Mouse (Mus musculus) embryonic facial prominence, embryonic 14.5 days (tissue): ENCODE measurements around the gene Cplx2. TPM values are rescaled to one million over a fixed set of nuclear protein-coding genes. Genes with fewer than 3 reads are reported as not detected.
A peak's percentile ranks its signal among the peaks of the same experiment; 100 is the strongest.

ENCODE experiments used
- ATAC-seq: fragments of 200-750 bp; cut with Nextera tagmentation; 2 replicates; pipeline ENCODE4 v1.8.0; 2017; ENCODE audit warnings: low read depth, moderate number of reproducible peaks, moderate TSS enrichment
- DNase-seq: peaks from one replicate; pipeline ENCODE4 v3.0.0-alpha.2; 2015; ENCODE audit warnings: low spot score
- H3K27ac ChIP-seq: fragments of 300-500 bp; sonication (generic); replicated peaks from 2 replicates; pipeline ENCODE4 v1.5.1; 2014; ENCODE audit warnings: low read depth, mild to moderate bottlenecking, low read length, moderate library complexity
- H3K27me3 ChIP-seq: fragments of 300-500 bp; sonication (generic); replicated peaks from 2 replicates; pipeline ENCODE4 v1.6.1; 2014; ENCODE audit warnings: low read length; ENCODE audit not compliant: control insufficient read depth, insufficient read depth
- H3K36me3 ChIP-seq: fragments of 300-500 bp; sonication (generic); 2 replicates; pipeline ENCODE4 v1.6.1; 2014; ENCODE audit warnings: low read length, mixed read lengths; ENCODE audit not compliant: control insufficient read depth, insufficient read depth
- H3K4me1 ChIP-seq: fragments of 300-500 bp; sonication (generic); 2 replicates; pipeline ENCODE4 v1.6.1; 2014; ENCODE audit warnings: antibody characterized with exemption, low read length; ENCODE audit not compliant: control insufficient read depth, insufficient read depth
- H3K4me2 ChIP-seq: fragments of 300-500 bp; sonication (generic); 2 replicates; pipeline ENCODE4 v1.6.1; 2014; ENCODE audit warnings: low read depth, mild to moderate bottlenecking, low read length, moderate library complexity, mixed read lengths
- H3K4me3 ChIP-seq: fragments of 300-500 bp; sonication (generic); 2 replicates; pipeline ENCODE4 v1.5.1; 2014; ENCODE audit warnings: low read depth, mild to moderate bottlenecking, low read length
- H3K9ac ChIP-seq: fragments of 300-500 bp; sonication (generic); 2 replicates; pipeline ENCODE4 v1.6.1; 2014; ENCODE audit warnings: low read depth, mild to moderate bottlenecking, low read length, moderate library complexity, mixed read lengths
- H3K9me3 ChIP-seq: fragments of 300-500 bp; sonication (generic); 2 replicates; pipeline ENCODE4 v1.6.1; 2016; ENCODE audit warnings: low read length; ENCODE audit not compliant: control insufficient read depth
- WGBS: fragments of 180-500 bp; shearing (Covaris S2); extraction: QIAGEN DNeasy Blood & Tissue Kit; methylation state at CpG from one replicate; pipeline ENCODE4 v1.1.7; 2014; 5-methylcytosine and 5-hydroxymethylcytosine counted together
- polyA plus RNA-seq: library from polyadenylated mRNA; unstranded; fragments of >200 nt; fragmentation: Nextera tagmentation; extraction: Ambion mirVana; gene quantifications from 2 replicates; pipeline ENCODE4 v1.2.1, GENCODE M21; 2014

Cplx2 gene
- polyA plus RNA-seq, 1 experiment from 2014 or later, result 7.0 TPM

DNA sequence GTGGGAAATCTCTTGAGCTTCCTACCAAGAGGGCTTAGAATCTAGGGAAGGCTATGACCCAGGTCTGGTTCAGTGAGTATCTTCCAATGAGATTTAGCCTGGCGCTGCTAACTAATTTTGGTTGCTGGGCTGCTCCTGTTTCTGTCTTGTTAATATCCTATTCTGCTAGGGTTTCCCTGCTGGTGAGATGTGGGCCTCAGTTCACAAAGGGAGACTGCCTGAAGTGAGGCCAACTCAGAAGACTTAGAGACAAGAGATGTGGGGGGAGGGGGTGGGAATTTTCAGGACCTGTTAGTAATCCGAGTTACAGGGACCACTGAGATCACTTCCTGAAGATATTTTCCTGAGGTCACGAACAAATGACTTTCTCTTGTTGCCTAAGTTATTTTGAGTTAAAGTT lies 33.1 kb downstream of the Cplx2 start:
- Histone ChIP-seq H3K27ac (0 out of 2 replicates have a peak overlapping the region, but pooled peaks have one; percentile 44), H3K36me3 (no peaks in the 10 kb centered on the region)

DNA sequence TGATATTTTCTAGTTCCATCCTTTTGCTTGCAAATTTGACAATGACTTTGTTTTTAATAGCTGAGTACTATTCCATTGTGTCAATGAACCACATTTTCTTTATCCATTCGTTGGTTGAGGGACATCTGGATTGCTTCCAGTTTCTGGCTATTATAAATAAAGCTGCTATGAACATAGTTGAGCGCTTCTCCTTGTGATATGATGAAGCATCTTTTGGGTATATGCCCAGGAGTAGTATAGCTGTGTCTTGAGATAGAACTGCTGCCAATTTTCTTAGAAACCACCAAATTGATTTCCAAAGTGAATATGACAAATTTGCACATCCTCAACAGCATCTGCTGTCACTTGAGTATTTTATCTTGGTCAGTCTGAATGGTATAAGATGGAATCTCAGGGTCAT lies 34.7 kb downstream of the Cplx2 start:
- no peak for ATAC-seq

More for the DNA sequence above, 33.1 kb downstream of the Cplx2 start:
- Histone ChIP-seq H3K27me3 (no peaks in the 10 kb centered on the region), H3K4me3 (no peak overlapping the region), H3K9me3 (peaks cover 6% of the 10 kb centered on the region; the same call in 1 of the 2 replicates), H3K9ac (no peak overlapping the region), H3K4me1 (peaks cover 3% of the 10 kb centered on the region; the same call in 1 of the 2 replicates), H3K4me2 (no peak overlapping the region)
- ATAC-seq (no peak), DNase-seq (peak; percentile 32)
- WGBS, result 51% methylated on average over 3 of the region's 3 CpGs

DNA sequence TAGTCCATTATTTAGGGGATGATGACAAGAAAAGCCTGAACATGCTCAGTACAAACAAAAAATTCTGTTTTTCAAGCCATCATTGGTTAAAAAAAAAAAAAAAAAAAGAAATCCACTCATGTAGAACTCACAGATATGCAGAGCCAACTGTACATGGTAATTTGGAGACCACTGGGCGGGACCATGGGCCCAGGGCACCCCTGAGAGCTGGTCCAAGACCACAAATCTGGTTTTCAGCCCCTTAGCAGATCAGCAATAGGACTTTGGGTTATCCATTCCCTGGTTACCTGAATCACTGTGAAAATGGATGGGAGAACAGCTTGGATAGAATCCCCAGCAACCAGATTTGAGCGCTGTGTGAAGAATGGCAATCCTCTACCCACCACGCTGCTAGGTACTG lies 40.5 kb downstream of the Cplx2 start:
- Histone ChIP-seq H3K4me2 (no peak overlapping the region), H3K9ac (no peak overlapping the region), H3K4me3 (no peak overlapping the region), H3K27me3 (no peaks in the 10 kb centered on the region), H3K4me1 (peaks cover 13% of the 10 kb centered on the region), H3K9me3 (peaks cover 3% of the 10 kb centered on the region; the same call in 1 of the 2 replicates), H3K36me3 (no peaks in the 10 kb centered on the region), H3K27ac (no peak overlapping the region)
- no peak for ATAC-seq
- no peak for DNase-seq
- WGBS, result 87% methylated on average over 3 of the region's 3 CpGs

More for the DNA sequence above, 34.7 kb downstream of the Cplx2 start:
- Histone ChIP-seq H3K27me3 (no peaks in the 10 kb centered on the region), H3K4me1 (peaks cover 3% of the 10 kb centered on the region; the same call in 1 of the 2 replicates), H3K36me3 (no peaks in the 10 kb centered on the region), H3K4me2 (no peak overlapping the region), H3K9me3 (peaks cover 6% of the 10 kb centered on the region; the same call in 1 of the 2 replicates), H3K9ac (no peak overlapping the region), H3K27ac (no peak overlapping the region), H3K4me3 (no peak overlapping the region)
- WGBS, result 76% methylated on average over 2 of the region's 2 CpGs
- no peak for DNase-seq

DNA sequence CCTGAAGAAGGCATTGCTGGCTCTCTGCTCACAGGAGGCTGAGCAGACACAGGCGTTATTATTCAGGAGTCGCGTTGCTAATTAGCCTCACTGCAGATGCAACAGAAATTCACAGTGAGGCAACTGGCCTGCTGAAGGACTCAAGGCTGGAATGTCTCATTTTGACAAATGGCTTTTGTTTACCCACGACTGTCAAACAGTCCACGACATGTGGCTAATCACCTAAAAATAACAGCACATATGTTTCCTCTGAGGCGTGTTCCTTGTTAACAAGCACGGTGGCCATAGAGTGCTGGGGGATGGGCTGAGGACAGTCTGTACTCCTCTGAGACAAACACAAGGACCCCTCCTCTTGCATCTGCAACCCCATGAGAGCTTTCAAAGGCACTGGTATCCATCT lies 41.1 kb downstream of the Cplx2 start:
- Histone ChIP-seq H3K27ac (no peak overlapping the region), H3K4me2 (no peak overlapping the region), H3K27me3 (no peaks in the 10 kb centered on the region), H3K4me3 (no peak overlapping the region), H3K9me3 (peaks cover 3% of the 10 kb centered on the region; the same call in 1 of the 2 replicates), H3K4me1 (peaks cover 13% of the 10 kb centered on the region), H3K36me3 (no peaks in the 10 kb centered on the region), H3K9ac (no peak overlapping the region)
- DNase-seq, result peak; percentile 70
- WGBS, result 9% methylated on average over 7 of the region's 7 CpGs
- ATAC-seq, result peak; percentile 57; the same call in 1 of the 2 replicates

DNA sequence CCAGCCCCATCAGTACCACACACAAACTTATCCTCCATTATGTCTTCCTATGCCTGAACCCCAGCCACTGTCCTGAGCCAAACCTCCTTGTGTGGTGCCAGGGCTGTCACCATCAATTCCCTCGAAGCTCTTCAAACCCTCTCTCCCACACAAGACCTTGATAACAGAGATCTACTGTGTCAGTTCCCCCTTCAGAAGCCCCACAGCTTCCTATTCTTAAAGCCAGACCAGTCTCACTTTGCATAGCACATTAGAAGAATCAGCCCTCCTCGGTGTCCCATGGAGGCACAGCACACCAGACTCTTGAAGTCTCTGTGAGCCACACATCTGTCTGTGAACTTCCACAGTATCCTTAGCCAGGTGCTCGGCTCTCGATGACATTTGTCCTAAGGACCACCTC lies 41.6 kb downstream of the Cplx2 start:
- Histone ChIP-seq H3K9me3 (peaks cover 3% of the 10 kb centered on the region; the same call in 1 of the 2 replicates), H3K4me2 (no peak overlapping the region), H3K27me3 (no peaks in the 10 kb centered on the region), H3K4me3 (no peak overlapping the region), H3K27ac (no peak overlapping the region), H3K36me3 (no peaks in the 10 kb centered on the region), H3K4me1 (peaks cover 13% of the 10 kb centered on the region), H3K9ac (no peak overlapping the region)
- 65% methylated on average over 4 of the region's 4 CpGs for WGBS
- ATAC-seq (no peak), DNase-seq (no peak)

DNA sequence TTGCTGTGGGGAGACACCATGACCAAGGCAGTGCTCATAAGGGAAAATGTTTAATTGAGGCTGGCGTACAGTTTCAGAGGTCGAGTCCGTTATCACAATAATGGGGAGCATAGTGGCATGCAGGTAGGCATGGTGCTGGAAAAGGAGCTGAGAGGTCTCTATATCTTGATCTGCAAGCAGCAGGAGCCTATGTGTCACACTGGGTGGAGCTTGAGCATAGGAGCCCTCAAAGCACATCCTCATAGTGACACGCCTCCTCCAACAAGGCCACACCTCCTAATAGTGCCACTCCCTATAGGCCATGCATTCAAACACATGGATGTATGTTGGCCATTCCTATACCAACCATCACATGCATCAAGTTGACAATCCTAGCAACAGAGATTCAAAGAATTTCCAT lies 43.9 kb downstream of the Cplx2 start:
- Histone ChIP-seq H3K27ac (no peak overlapping the region), H3K9ac (no peak overlapping the region), H3K4me2 (no peak overlapping the region), H3K9me3 (no peaks in the 10 kb centered on the region), H3K4me3 (no peak overlapping the region), H3K27me3 (no peaks in the 10 kb centered on the region), H3K4me1 (peaks cover 13% of the 10 kb centered on the region), H3K36me3 (no peaks in the 10 kb centered on the region)
- no peak for DNase-seq
- 93% methylated on average over 4 of the region's 4 CpGs for WGBS
- ATAC-seq, result no peak

DNA sequence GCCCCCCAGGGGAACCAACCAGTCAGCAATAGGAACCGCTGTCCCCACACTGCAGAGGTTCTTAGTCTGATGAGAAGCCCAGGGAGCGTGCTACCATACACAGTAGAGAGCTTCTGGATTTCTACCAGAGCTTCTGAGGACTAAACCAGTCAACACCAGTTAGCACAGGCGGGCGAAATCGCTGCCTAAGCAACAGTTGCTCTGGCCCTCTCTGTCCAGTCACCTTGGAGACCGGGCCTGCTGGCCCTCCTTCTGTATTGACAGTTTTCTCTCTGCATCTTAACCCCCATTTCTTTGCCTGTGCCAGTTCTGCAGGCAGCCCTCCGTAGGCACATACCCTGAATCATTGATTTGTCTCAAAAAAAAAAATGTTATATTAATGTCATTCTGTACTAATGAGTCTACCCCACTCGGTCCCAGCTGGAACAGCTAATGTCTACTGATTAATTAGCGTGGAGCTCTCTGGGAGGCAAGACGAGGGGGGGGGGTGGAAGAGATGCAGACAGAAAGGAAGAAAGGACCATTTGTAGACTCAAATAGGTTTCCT lies 47.7 kb downstream of the Cplx2 start:
- DNase-seq, result no peak
- H3K9ac ChIP-seq, result no peak overlapping the region
- no peak overlapping the region for H3K27ac ChIP-seq
- H3K9me3 ChIP-seq, result no peaks in the 10 kb centered on the region
- 65% methylated on average over 10 of the region's 10 CpGs for WGBS
- no peaks in the 10 kb centered on the region for H3K27me3 ChIP-seq
- H3K36me3 ChIP-seq, result no peaks in the 10 kb centered on the region
- no peak overlapping the region for H3K4me3 ChIP-seq
- no peaks in the 10 kb centered on the region for H3K4me1 ChIP-seq
- H3K4me2 ChIP-seq, result no peak overlapping the region
- ATAC-seq, result no peak

DNA sequence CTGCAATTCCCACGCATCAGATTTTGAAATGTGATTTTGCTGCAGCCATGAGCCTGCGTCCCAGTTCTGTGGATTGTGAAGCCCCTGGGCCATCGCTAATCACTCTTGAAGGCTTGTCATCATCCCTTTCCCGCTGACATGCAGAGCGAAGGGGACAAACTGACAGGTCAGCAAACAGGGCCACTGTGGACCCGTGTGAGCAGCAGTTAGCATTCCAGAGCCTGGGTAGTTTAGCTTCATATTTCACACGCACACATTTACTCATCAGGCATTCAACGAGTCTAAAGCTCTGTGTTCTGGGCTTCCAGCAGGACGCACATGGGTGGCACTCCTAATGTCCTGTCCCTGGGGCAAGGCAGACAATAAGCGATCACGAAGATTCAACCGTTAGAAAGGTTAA lies 49.1 kb downstream of the Cplx2 start:
- H3K27ac ChIP-seq, result no peak overlapping the region
- H3K27me3 ChIP-seq, result no peaks in the 10 kb centered on the region
- 66% methylated on average over 12 of the region's 12 CpGs for WGBS
- no peak overlapping the region for H3K4me2 ChIP-seq
- peaks cover 4% of the 10 kb centered on the region; the same call in 1 of the 2 replicates for H3K4me1 ChIP-seq
- ATAC-seq (no peak), DNase-seq (no peak)
- no peaks in the 10 kb centered on the region for H3K36me3 ChIP-seq
- no peak overlapping the region for H3K9ac ChIP-seq
- H3K4me3 ChIP-seq, result no peak overlapping the region
- no peaks in the 10 kb centered on the region for H3K9me3 ChIP-seq

DNA sequence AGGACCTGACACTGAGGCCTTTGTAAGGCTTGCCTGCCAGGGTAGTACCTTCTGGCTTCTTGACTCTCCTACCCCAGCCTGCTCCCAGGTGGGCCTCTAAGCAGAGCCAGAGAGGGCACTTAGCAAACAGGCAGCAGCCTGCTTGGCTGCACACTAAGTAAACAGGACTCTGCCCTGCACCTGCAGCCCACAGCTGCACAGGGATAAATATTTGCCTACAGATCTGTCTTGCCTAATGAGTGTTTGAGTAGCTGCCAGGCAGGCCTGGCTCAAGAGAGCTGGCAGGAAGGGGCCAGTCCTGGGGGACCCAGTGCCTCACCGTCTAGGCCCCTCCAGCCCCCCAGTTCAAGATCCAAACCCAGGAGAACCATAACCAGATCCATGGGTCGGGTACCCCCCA lies 54.1 kb downstream of the Cplx2 start:
- 33% methylated on average over 2 of the region's 2 CpGs for WGBS
- Histone ChIP-seq H3K27ac (peak overlapping the region; percentile 44), H3K4me1 (peaks cover 7% of the 10 kb centered on the region; the same call in 1 of the 2 replicates), H3K4me3 (no peak overlapping the region), H3K36me3 (no peaks in the 10 kb centered on the region), H3K9me3 (no peaks in the 10 kb centered on the region), H3K4me2 (no peak overlapping the region), H3K9ac (no peak overlapping the region), H3K27me3 (no peaks in the 10 kb centered on the region)
- DNase-seq, result peak; percentile 84
- ATAC-seq, result peak; percentile 93
